Mouse (Mus musculus): ENCODE data around the gene Bcl2l2. TPM values are rescaled to one million over a fixed set of nuclear protein-coding genes. Genes with fewer than 3 reads are reported as not detected.

The Bcl2l2 gene
- polyA plus RNA-seq, 1 experiment, result 15.0 TPM

DNA sequence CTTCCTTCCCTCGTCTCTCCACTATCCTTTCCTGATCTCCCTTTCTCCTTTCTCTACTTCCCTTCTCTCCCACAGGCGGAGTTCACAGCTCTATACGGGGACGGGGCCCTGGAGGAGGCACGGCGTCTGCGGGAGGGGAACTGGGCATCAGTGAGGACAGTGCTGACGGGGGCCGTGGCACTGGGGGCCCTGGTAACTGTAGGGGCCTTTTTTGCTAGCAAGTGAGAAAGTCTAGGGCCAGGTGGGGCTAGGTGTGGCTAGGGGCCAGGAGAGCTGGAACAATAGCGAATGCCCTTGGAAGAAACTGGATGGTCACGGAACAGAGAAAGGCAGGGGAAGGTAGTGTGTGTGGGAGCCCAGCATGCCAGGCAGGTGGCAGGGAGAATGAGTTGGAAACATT is 2.1 kb downstream of the Bcl2l2 start:
- no peak for TF ChIP-seq FLI1 (IDR thresholded peaks at IDR 0.05; ENCODE audit: low read length)
- no peak for TF ChIP-seq GATA1 (IDR thresholded peaks at IDR 0.05; ENCODE audit: borderline replicate concordance, low read length)
- Histone ChIP-seq H3K27me3 (replicated peaks) (no peaks in the 10 kb centered on the region), H3K9me3 (peaks cover 6% of the 10 kb centered on the region), H3K4me3 (replicated peaks) (no peak overlapping the region), H3K4me1 (peaks cover 26% of the 10 kb centered on the region), H3K36me3 (replicated peaks; ENCODE audit: low read length) (peaks cover 30% of the 10 kb centered on the region)

DNA sequence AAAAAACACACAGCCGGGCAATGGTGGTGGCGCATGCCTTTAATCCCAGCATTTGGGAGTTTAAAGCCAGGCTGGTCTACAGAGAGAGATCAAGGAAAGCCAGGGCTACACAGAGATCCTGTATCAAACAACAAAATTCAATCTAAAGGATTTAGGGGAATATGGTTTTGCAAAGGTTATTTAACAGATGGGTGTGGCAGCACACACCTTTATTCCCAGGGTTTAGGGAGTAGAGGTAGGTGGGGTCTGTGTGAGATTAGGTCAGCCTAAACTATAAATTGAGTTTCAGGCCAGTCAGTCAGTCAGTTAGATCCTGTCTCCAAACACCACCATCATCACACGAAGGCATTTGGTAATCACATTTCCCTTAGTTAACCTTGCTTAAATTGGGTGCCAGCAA is 9.0 kb downstream of the Bcl2l2 start, which contains the start of gene Pabpn1:
Pabpn1 (plus strand) TSS at position 301 of the 400 bp plus-strand sequence.
- H3K4me3 ChIP-seq (replicated peaks), result peak within 1 kb of the TSS; percentile 94
- H3K9me3 ChIP-seq, result no peaks in the 10 kb centered on the region
- TF ChIP-seq FLI1 (IDR thresholded peaks at IDR 0.05; ENCODE audit: low read length) (no peak), GATA1 (IDR thresholded peaks at IDR 0.05; ENCODE audit: borderline replicate concordance, low read length) (no peak)
- H3K4me1 ChIP-seq, result peaks cover 36% of the 10 kb centered on the region
- H3K27me3 ChIP-seq (replicated peaks), result no peaks in the 10 kb centered on the region
- peaks cover 33% of the 10 kb centered on the region for H3K36me3 ChIP-seq (replicated peaks; ENCODE audit: low read length)

DNA sequence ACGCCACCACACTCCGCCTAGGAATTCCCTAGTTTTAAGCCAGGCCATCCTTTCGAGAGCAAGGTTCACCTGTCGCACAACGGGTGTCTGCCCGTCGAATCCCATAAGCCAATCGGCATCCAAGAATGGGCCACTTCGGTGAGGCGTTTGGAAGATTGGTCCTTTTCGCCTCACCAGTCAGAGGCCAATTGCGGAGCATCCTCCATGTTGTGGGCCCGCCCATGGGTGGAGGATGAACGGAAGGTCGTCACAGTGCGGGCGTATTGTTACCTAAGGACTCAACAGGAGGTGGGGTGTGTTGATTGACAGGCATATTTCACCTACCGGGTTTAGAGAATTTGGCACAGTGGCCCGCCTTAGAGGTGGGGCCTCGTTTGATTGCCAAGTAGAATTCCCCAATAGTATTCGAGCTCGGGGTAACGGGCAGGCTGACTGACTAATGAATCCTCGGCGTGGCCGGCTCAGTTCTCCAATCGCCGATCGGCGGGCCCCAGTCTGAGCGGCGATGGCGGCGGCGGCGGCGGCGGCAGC is 10.5 kb downstream of the Bcl2l2 start:
- no peak for TF ChIP-seq FLI1 (IDR thresholded peaks at IDR 0.05; ENCODE audit: low read length)
- no peak for TF ChIP-seq GATA1 (IDR thresholded peaks at IDR 0.05; ENCODE audit: borderline replicate concordance, low read length)
- Histone ChIP-seq H3K27me3 (replicated peaks) (no peaks in the 10 kb centered on the region), H3K4me3 (replicated peaks) (peak overlapping the region; percentile 94), H3K4me1 (peaks cover 36% of the 10 kb centered on the region), H3K9me3 (no peaks in the 10 kb centered on the region), H3K36me3 (replicated peaks; ENCODE audit: low read length) (peaks cover 43% of the 10 kb centered on the region)

DNA sequence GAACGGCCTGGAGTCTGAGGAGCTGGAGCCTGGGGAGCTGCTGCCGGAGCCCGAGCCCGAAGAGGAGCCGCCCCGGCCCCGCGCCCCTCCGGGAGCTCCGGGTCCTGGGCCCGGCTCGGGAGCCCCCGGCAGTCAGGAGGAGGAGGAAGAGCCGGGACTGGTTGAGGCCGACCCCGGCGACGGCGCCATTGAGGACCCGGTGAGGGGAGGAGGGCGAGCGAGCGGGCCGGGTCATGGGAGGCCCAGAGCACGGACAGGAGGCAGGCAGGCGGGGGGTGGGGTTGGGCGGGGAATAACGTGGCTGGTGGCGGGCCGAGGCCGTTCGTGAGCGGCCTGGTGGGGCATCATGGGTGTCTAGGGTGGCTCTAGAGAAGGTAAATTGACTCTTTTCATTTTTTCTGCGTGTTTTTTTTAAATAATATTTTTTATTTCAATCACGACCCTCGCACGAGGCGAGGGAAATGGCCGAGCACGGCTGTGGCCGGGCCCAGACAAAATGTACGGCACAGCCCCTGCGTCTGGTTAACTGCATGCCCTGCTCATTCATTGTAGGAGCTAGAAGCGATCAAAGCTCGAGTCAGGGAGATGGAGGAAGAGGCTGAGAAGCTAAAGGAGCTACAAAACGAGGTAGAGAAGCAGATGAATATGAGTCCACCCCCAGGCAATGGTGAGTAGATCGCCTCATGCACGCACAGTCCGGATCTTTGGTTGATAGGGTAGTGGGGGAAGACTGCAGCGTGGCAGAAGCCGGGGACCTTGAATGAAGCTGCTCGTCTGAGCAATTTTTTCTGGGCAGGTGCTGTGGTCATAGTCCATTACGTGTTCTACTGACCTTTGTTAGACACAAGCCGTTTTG is 11.3 kb downstream of the Bcl2l2 start:
- peak overlapping the region; percentile 94 for H3K4me3 ChIP-seq (replicated peaks)
- H3K27me3 ChIP-seq (replicated peaks), result no peaks in the 10 kb centered on the region
- H3K36me3 ChIP-seq (replicated peaks; ENCODE audit: low read length), result peaks cover 49% of the 10 kb centered on the region
- TF ChIP-seq FLI1 (IDR thresholded peaks at IDR 0.05; ENCODE audit: low read length) (no peak), GATA1 (IDR thresholded peaks at IDR 0.05; ENCODE audit: borderline replicate concordance, low read length) (no peak)
- H3K9me3 ChIP-seq, result no peaks in the 10 kb centered on the region
- H3K4me1 ChIP-seq, result peaks cover 36% of the 10 kb centered on the region

DNA sequence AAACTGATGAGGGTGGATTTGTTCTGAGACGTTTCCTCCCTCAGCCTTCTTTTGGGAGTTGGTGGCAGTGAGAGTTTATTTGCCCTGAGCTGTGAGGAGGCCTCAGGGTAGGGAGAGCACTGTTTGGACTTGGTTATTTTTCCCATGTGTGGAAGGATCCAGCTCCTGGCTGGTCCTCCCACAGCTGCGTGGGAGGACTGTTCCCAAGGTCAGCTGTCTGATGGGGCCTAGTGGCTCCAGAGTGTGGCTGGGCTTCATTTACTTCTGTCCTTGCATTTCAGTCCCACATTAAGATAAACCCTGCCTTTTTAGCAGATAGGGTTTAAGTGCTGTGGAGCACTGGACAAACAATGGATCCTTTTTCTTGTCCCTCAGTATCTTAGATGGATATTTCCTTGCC is 14.3 kb downstream of the Bcl2l2 start:
- Histone ChIP-seq H3K36me3 (replicated peaks; ENCODE audit: low read length) (peaks cover 43% of the 10 kb centered on the region), H3K4me3 (replicated peaks) (no peak overlapping the region), H3K27me3 (replicated peaks) (no peaks in the 10 kb centered on the region), H3K4me1 (peaks cover 30% of the 10 kb centered on the region), H3K9me3 (no peaks in the 10 kb centered on the region)
- no peak for TF ChIP-seq GATA1 (IDR thresholded peaks at IDR 0.05; ENCODE audit: borderline replicate concordance, low read length)
- no peak for TF ChIP-seq FLI1 (IDR thresholded peaks at IDR 0.05; ENCODE audit: low read length)

DNA sequence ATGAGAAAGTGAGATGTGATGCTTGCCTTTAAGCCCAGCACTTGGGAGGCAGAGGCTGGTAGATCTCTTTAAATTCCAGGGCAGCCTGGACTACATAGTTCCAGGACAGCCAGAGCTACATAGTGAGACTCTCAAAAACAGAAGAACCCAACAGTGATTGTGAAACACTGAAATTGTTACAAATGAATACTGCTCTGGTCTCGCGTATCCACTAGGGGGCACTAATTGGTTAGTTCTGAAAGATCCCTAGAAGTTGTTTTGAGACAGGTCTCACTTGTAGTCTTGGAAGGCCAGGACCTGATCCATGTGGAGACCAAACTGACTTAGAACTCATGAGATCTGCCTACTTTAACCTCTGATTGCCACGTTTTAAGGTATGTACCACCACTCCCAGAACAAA is 17.2 kb downstream of the Bcl2l2 start:
- H3K36me3 ChIP-seq (replicated peaks; ENCODE audit: low read length), result peaks cover 38% of the 10 kb centered on the region
- H3K4me3 ChIP-seq (replicated peaks), result no peak overlapping the region
- TF ChIP-seq GATA1 (IDR thresholded peaks at IDR 0.05; ENCODE audit: borderline replicate concordance, low read length), result no peak
- no peak for TF ChIP-seq FLI1 (IDR thresholded peaks at IDR 0.05; ENCODE audit: low read length)
- peaks cover 12% of the 10 kb centered on the region for H3K27me3 ChIP-seq (replicated peaks)
- peaks cover 14% of the 10 kb centered on the region; the same call in 1 of the 2 replicates for H3K4me1 ChIP-seq
- H3K9me3 ChIP-seq, result no peaks in the 10 kb centered on the region

DNA sequence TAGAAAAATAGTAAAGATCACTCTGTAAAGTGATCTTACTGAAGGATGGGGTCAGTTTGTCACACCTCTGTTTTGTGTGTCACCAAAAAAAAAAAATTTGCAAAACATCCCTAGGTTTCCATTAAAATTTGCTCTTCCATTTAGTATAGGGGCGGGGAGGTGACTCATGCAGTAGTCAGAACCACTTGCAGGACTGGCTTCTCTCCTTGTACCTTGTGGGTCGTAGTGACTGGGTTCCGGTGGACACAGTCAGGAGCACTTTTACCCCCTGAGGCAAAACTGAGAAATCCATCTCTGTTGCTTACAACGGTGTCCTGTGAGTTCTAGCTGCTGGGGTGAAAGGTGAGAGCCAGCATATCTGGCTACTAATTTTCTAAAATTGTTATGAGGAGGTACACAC is 20.5 kb downstream of the Bcl2l2 start:
- no peak for TF ChIP-seq FLI1 (IDR thresholded peaks at IDR 0.05; ENCODE audit: low read length)
- TF ChIP-seq GATA1 (IDR thresholded peaks at IDR 0.05; ENCODE audit: borderline replicate concordance, low read length), result no peak
- peaks cover 10% of the 10 kb centered on the region for H3K4me1 ChIP-seq
- H3K9me3 ChIP-seq, result no peaks in the 10 kb centered on the region
- peaks cover 40% of the 10 kb centered on the region for H3K27me3 ChIP-seq (replicated peaks)
- peaks cover 6% of the 10 kb centered on the region for H3K36me3 ChIP-seq (replicated peaks; ENCODE audit: low read length)
- H3K4me3 ChIP-seq (replicated peaks), result no peak overlapping the region

DNA sequence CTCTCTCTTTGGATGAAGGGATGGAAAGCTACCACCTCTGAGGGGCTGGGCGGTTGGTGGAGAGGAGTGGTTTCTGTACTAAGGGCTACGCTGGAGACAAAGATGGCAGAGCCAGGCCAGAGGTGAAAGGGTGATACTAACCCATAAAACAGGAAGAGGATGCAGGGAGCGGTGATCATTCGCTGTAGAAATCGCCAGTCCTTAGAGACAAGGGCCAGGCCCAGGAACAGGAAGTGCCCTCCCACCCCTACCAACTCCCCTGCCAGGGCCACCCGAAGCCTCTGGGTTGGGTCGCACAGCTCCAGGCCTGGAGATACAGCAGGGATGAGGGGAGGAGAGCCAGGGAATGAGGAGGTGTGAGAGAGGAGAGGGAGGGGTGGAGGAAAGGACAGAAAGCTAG is 25.5 kb downstream of the Bcl2l2 start:
- Histone ChIP-seq H3K36me3 (replicated peaks; ENCODE audit: low read length) (no peaks in the 10 kb centered on the region), H3K27me3 (replicated peaks) (peaks cover 88% of the 10 kb centered on the region)
- TF ChIP-seq FLI1 (IDR thresholded peaks at IDR 0.05; ENCODE audit: low read length) (no peak), GATA1 (IDR thresholded peaks at IDR 0.05; ENCODE audit: borderline replicate concordance, low read length) (no peak)

DNA sequence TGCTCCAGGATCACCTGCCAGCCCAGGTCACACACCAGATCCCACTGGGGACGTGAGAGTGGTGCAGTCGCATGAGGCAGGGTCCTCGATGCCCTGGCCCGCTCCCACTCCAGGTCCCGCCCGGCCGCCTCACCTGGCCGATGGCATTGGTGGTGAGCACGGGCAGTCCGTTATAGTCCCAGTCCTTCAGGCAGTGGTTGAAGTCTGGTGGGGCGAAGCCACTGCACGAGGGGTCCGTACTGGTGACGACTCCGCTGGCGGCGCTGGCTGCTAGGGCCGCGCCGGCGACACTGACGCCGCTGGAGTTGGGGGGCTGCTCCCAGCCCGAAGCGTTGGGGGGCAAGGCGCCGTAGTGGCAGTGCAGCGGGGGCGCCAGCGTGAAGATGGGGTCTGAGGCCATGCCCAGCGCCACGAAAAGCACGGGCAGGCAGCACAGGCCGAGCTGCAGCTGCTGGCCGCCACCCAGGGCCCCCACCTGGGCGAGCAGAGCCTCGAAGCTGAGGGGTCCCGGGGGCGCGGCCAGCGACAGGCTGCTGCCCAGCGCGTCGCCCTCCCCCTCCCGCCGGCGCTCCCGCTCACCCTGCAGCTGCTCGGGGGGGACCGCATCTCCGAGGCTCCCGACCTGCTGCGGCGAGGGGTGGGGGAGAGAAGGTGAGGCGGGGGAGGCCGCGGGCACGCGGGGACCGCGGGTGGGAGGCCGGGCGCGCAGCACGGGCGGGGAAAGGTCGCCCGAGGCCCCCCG is 29.1 kb downstream of the Bcl2l2 start:
- TF ChIP-seq GATA1 (IDR thresholded peaks at IDR 0.05; ENCODE audit: borderline replicate concordance, low read length) (no peak), FLI1 (IDR thresholded peaks at IDR 0.05; ENCODE audit: low read length) (no peak)
- Histone ChIP-seq H3K9me3 (no peaks in the 10 kb centered on the region), H3K4me1 (peaks cover 22% of the 10 kb centered on the region), H3K36me3 (replicated peaks; ENCODE audit: low read length) (no peaks in the 10 kb centered on the region), H3K27me3 (replicated peaks) (peaks cover 97% of the 10 kb centered on the region), H3K4me3 (replicated peaks) (peak overlapping the region; percentile 92)

More for the DNA sequence above, 25.5 kb downstream of the Bcl2l2 start:
- Histone ChIP-seq H3K9me3 (no peaks in the 10 kb centered on the region), H3K4me3 (replicated peaks) (no peak overlapping the region), H3K4me1 (peaks cover 22% of the 10 kb centered on the region)
